Mouse (Mus musculus) heart, postnatal 4 days (tissue): ENCODE data around the gene Ipo8. TPM values are rescaled to one million over a fixed set of nuclear protein-coding genes. Genes with fewer than 3 reads are reported as not detected.

Experiments
- DNase-seq: peaks from one replicate; pipeline ENCODE4 v3.0.0; 2021
- total RNA-seq, 2 experiments: library from RNA; stranded (reverse); gene quantifications; 2 replicates each; pipeline ENCODE4 v1.2.3; 2021

Ipo8 gene
- 10 to 100 TPM; 27.7 to 28.7 TPM for total RNA-seq

DNA sequence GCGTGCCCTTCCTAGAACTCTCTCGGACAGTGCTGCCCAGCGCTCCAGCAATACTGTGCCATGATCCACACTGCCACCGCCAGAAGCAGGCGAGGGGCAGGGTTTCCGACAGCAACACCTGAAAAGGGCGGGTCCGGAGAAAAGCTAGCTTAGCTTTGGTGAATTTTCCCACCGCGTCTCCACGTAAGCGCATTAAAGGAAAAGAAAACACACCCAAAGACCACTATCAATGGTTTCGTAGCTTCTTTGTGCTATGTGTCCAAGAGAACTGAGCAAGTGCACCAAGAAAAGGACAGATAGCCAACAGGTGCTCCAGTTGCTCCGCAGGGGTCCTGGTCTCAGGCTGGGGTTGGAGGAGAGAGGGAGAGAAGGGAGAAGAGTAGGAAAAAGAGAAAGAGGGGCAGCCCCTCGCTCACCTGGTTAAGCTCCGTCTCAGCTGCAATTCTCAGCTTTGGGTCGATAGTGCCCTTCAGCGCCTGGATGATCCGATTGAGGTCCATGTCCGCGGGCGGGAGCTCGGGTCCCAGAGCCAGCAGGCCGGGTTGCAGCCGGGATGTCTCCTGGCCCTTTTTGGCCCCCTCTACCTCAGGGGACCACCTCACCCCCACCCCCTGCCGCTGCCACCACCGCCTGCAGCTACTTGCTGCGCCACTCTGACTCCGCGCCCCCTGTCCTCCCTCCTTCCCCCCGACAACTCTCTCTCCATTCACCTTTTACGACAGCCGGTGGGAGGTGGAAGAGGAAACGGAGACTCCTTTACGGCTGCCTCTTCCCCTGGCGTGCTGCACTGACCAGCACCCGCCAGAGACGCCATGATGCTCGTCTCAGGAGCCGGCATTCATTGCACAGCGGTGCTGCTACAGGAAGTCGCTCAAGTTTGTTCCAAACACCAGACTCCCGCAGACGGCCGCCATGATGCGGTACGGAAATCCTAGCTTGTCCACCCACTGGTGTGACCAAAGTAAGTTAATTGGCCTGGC, at the start of gene Ipo8:
Ipo8 (minus strand) TSS at position 720 of the 980 bp plus-strand sequence.
- peak; percentile 90 for DNase-seq

- DNase-seq, result no peak
These were observed 42.6 kb upstream of the Ipo8 start for GRCm38 (mm10) chr6:148873911-148874310.

- no peak for DNase-seq
These were observed 14.4 kb upstream of the Ipo8 start for GRCm38 (mm10) chr6:148845629-148846028.

- no peak for DNase-seq
These were observed 10.5 kb upstream of the Ipo8 start for GRCm38 (mm10) chr6:148841760-148842159.

GRCm38 (mm10) chr6:148838460-148838859, 7.2 kb upstream of the Ipo8 start:
- DNase-seq, result no peak

- no peak for DNase-seq
These were observed 458 bp upstream of the Ipo8 start for GRCm38 (mm10) chr6:148831728-148832121.

DNA sequence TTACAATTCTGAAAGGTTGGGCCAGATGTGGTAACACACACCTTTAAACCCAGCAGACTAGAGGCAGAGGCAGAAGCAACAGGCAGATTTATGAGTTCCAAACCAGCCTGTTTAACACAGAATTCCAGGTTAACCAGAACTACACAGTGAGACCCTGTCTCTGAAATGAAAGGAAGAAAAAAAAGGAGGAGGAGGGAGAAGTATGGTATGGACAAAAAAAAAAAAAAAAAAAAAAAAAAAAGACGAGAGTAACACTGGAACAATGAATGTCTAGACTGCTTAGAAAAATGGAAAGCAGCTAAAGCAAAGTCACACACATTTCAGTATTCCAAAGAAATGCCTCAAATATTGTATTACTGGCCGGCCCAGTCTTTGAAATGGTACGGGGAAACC, 916 bp downstream of the Ipo8 start:
- no peak for DNase-seq

DNA sequence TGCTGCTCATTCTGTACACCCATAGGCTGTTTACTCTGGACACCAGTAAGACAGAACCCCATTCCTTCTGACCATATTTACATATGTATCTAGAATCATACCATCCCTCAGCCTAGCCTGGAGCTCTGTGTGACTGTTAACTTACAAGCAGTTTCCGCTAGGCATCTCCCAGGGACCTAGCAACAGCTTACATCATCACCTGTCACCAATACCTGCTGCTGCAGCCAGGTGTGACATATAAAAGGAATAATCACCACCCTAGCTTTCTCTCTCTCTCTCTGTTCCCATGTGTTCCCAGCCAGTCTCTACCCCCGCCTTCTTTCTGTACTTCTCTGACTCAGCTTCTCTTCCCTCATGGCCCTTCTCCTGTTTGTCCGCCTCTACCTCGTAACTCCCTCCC, 5.1 kb downstream of the Ipo8 start:
- DNase-seq, result no peak

GRCm38 (mm10) chr6:148818624-148819343, 12.5 kb downstream of the Ipo8 start:
- no peak for DNase-seq

GRCm38 (mm10) chr6:148816751-148817150, 14.5 kb downstream of the Ipo8 start:
- no peak for DNase-seq

GRCm38 (mm10) chr6:148811117-148811516, 20.1 kb downstream of the Ipo8 start:
- no peak for DNase-seq

GRCm38 (mm10) chr6:148799773-148800172, 31.5 kb downstream of the Ipo8 start:
- no peak for DNase-seq

DNA sequence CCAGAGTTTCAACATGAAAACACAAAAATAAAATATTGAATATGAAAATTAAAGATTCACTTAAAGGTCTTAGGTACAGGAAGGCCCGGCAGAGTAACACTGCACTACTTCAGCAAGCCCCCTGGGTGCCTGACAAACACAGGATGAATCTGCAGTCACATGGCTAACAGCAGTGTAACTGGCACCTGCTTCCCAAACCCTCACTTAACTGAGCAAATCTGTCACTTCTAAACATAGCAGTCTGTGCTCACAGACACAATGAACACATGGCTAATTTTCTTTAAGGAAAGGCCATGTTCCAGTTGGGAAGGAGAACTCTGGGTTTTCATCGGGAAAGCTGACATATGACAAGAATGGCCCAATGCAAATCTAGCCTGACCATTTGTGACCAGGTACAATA, 36.1 kb downstream of the Ipo8 start:
- no peak for DNase-seq

- DNase-seq, result no peak
These were observed 42.1 kb downstream of the Ipo8 start for GRCm38 (mm10) chr6:148789010-148789673.

GRCm38 (mm10) chr6:148786186-148786585, 45.1 kb downstream of the Ipo8 start:
- no peak for DNase-seq

DNA sequence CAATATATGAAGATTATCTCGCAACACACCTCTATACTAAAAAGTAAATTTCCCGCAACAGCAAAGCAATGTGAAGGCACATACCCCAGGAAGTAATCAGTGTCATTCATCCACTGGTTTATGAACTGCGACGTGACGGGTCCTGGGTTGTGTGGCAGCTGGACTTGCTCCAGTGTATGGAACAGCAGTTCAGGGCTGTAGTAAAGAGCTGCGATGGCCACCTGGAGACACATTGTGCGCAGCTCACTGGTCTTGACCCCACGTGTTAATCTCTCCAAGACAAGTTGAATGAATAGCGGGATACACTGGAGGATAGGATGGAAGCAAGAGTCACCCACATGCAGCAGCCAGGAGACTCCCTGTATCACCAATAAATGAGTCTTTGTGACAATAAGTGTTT, 46.8 kb downstream of the Ipo8 start:
- DNase-seq, result no peak

DNA sequence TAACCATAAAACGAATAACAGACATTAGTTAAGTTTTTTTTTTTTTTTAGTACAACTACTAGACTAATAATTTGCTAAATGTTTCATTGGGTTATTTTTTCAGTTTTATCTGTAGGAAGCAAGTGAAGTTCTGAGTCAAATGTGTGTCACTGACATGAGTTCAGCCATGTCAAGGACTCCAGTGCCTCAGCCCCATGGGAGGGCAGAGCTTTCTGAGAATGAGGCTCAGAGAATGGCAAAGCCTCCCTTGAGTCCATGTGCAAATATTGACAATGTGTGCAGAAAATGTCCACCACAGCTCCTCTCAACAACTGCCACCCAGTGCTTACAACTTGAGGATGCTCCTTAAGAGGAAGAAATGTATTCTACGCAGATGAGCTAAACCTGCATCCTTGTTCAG, 55.0 kb downstream of the Ipo8 start:
- no peak for DNase-seq

DNA sequence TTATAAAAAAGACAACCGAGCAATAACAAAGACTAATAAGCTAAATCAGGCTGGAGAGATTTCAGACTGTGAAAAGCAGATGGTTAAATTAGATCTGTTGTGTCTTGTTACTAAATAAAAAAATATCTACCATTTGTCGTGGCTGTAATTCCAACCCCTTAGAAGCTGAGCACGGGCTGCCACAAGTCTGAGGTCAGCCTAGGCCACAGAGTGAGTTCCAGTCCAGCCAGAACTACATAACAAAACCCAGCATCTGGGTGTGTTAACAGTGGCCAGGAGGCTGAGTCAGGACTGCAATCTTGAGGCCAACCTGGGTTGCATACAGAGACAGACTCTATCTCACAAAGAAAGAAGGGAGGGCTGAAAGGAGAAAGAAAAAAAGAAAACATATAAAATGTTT, 59.8 kb downstream of the Ipo8 start:
- DNase-seq, result no peak

DNA sequence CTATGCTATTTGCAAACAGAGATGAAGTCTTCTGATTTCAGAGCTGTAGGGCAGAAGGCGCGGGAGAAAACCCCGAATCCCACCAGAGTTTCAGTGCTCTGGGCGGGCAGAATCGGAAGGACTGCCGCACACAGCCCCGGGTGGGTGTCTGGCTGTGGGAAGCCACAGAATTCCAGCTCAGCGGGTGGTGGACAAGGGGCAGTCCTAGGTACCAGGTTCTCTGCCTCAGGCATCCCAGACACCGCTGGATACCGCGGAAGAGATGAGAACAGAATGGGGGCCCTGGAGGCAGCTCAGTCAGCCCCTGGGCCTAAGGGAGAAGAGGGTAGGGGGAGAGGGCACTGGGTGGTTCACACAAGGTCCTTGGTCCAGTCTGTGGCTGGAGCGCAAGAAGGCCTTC, 62.8 kb downstream of the Ipo8 start:
- DNase-seq, result no peak

- no peak for DNase-seq
These were observed 64.0 kb downstream of the Ipo8 start for GRCm38 (mm10) chr6:148767228-148767627.

- no peak for DNase-seq
These were observed 69.1 kb downstream of the Ipo8 start for GRCm38 (mm10) chr6:148761967-148762712.

DNA sequence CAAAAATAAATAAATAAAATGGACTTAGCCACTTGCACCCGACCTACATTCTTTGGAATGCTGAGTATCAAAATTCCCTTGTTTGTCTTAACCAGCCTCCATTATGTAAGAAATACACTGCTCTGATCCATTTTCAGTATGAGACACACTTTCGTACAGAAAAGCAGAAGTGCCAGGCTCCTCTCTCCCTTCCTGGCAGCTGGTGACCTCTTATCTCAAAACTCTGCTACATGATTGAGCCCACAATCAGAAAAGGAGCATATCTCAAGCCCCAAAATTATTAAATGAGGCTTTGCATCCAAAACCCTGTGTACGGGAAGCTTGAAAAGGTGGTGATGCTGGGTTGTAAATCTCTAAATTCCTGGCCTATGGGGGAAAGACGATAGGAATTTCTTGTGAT, 69.8 kb downstream of the Ipo8 start:
- no peak for DNase-seq
